Mouse (Mus musculus) right cerebral cortex, adult 2 months (tissue): Measurements from ENCODE around the gene Myt1l.
A peak's percentile ranks its signal among the peaks of the same experiment; 100 is the strongest.

ENCODE experiments used
- DNase-seq, 2 experiments: peaks; one replicate each; pipeline ENCODE4 v3.0.0; 2021 to 2022; ENCODE audit warnings: low spot score in 2 of 2

Myt1l gene

GRCm38 (mm10) chr12:29655197-29655632, 127.0 kb downstream of the Myt1l start:
- DNase-seq, result peak in 1 of 2 experiments; percentile 49

- DNase-seq, result no peak
Observed at GRCm38 (mm10) chr12:29655673-29656072, 127.5 kb downstream of the Myt1l start.

- no peak for DNase-seq
Observed at GRCm38 (mm10) chr12:29657061-29657460, 128.9 kb downstream of the Myt1l start.

GRCm38 (mm10) chr12:29657870-29658269, 129.7 kb downstream of the Myt1l start:
- DNase-seq, result no peak

GRCm38 (mm10) chr12:29671984-29672383, 143.8 kb downstream of the Myt1l start:
- DNase-seq, result no peak

GRCm38 (mm10) chr12:29675594-29676362, 147.6 kb downstream of the Myt1l start:
- peak; percentile 72 to 74 for DNase-seq

- DNase-seq, result no peak
Observed at GRCm38 (mm10) chr12:29682384-29682783, 154.2 kb downstream of the Myt1l start.

GRCm38 (mm10) chr12:29682946-29683345, 154.8 kb downstream of the Myt1l start:
- no peak for DNase-seq

- DNase-seq, result no peak
Observed at GRCm38 (mm10) chr12:29686241-29686640, 158.1 kb downstream of the Myt1l start.

- no peak for DNase-seq
Observed at GRCm38 (mm10) chr12:29691566-29691965, 163.4 kb downstream of the Myt1l start.

GRCm38 (mm10) chr12:29695194-29695593, 167.0 kb downstream of the Myt1l start:
- peak; percentile 84 to 89 for DNase-seq

GRCm38 (mm10) chr12:29697526-29698500, 169.6 kb downstream of the Myt1l start:
- DNase-seq, result peak; percentile 70 to 79

GRCm38 (mm10) chr12:29698541-29698940, 170.4 kb downstream of the Myt1l start:
- no peak for DNase-seq

- DNase-seq, result peak in 1 of 2 experiments; percentile 40
Observed at GRCm38 (mm10) chr12:29698976-29699375, 170.8 kb downstream of the Myt1l start.

- DNase-seq, result no peak
Observed at GRCm38 (mm10) chr12:29699386-29699785, 171.2 kb downstream of the Myt1l start.

- no peak for DNase-seq
Observed at GRCm38 (mm10) chr12:29700026-29700425, 171.8 kb downstream of the Myt1l start.

- DNase-seq, result no peak
Observed at GRCm38 (mm10) chr12:29701076-29701475, 172.9 kb downstream of the Myt1l start.

GRCm38 (mm10) chr12:29701731-29702316, 173.6 kb downstream of the Myt1l start:
- no peak for DNase-seq

- peak in 1 of 2 experiments; percentile 57 for DNase-seq
Observed at GRCm38 (mm10) chr12:29702626-29703025, 174.4 kb downstream of the Myt1l start.

- DNase-seq, result no peak
Observed at GRCm38 (mm10) chr12:29703541-29703940, 175.4 kb downstream of the Myt1l start.

GRCm38 (mm10) chr12:29707094-29707493, 178.9 kb downstream of the Myt1l start:
- DNase-seq, result peak; percentile 73 to 74

GRCm38 (mm10) chr12:29708166-29708565, 180.0 kb downstream of the Myt1l start:
- DNase-seq, result peak; percentile 48 to 62
